Mouse (Mus musculus): ENCODE data around the gene Cfap45. TPM values are rescaled to one million over a fixed set of nuclear protein-coding genes. Genes with fewer than 3 reads are reported as not detected.

The Cfap45 gene
- polyA plus RNA-seq, 1 experiment from 2014 or later: 2.5 TPM

- H3K4me3 ChIP-seq (ENCODE audit: low read depth, low read length): no peak overlapping the region
- H3K36me3 ChIP-seq (ENCODE audit: control insufficient read depth, insufficient read depth, low read length): no peaks in the 10 kb centered on the region
- WGBS: 74% methylated on average over 6 of the region's 6 CpGs
- H3K27me3 ChIP-seq (ENCODE audit: control insufficient read depth, insufficient read depth, low read length): no peaks in the 10 kb centered on the region; the same call in 1 of the 2 replicates
- no peaks in the 10 kb centered on the region for H3K9me3 ChIP-seq (ENCODE audit: control insufficient read depth, low read length)
- no peak overlapping the region for H3K27ac ChIP-seq (ENCODE audit: low read depth, low read length)
- H3K4me2 ChIP-seq (ENCODE audit: low read depth): no peak overlapping the region
- no peak for ATAC-seq (ENCODE audit: insufficient read depth, low FRiP score, low TSS enrichment)
- no peak for DNase-seq (ENCODE audit: low spot score)
- no peaks in the 10 kb centered on the region for H3K4me1 ChIP-seq (ENCODE audit: control insufficient read depth, insufficient read depth, low read length)
- H3K9ac ChIP-seq (ENCODE audit: low read length): no peak overlapping the region
Observed at GRCm38 (mm10) chr1:172580116-172580515, 59.5 kb downstream of the Cfap45 start.

GRCm38 (mm10) chr1:172582436-172582835, 61.8 kb downstream of the Cfap45 start:
- H3K27ac ChIP-seq (ENCODE audit: low read depth, low read length): no peak overlapping the region
- H3K4me1 ChIP-seq (ENCODE audit: control insufficient read depth, insufficient read depth, low read length): peaks cover 8% of the 10 kb centered on the region
- WGBS: 86% methylated on average over 8 of the region's 8 CpGs
- H3K36me3 ChIP-seq (ENCODE audit: control insufficient read depth, insufficient read depth, low read length): no peaks in the 10 kb centered on the region
- no peak overlapping the region for H3K9ac ChIP-seq (ENCODE audit: low read length)
- DNase-seq (ENCODE audit: low spot score): no peak
- no peak overlapping the region for H3K4me2 ChIP-seq (ENCODE audit: low read depth)
- ATAC-seq (ENCODE audit: insufficient read depth, low FRiP score, low TSS enrichment): no peak
- peaks cover 5% of the 10 kb centered on the region; the same call in 1 of the 2 replicates for H3K27me3 ChIP-seq (ENCODE audit: control insufficient read depth, insufficient read depth, low read length)
- H3K9me3 ChIP-seq (ENCODE audit: control insufficient read depth, low read length): no peaks in the 10 kb centered on the region
- H3K4me3 ChIP-seq (ENCODE audit: low read depth, low read length): no peak overlapping the region

- H3K4me3 ChIP-seq (ENCODE audit: low read depth, low read length): no peak overlapping the region
- no peak overlapping the region for H3K4me2 ChIP-seq (ENCODE audit: low read depth)
- DNase-seq (ENCODE audit: low spot score): no peak
- ATAC-seq (ENCODE audit: insufficient read depth, low FRiP score, low TSS enrichment): no peak
- peaks cover 5% of the 10 kb centered on the region; the same call in 1 of the 2 replicates for H3K27me3 ChIP-seq (ENCODE audit: control insufficient read depth, insufficient read depth, low read length)
- no peak overlapping the region for H3K9ac ChIP-seq (ENCODE audit: low read length)
- H3K4me1 ChIP-seq (ENCODE audit: control insufficient read depth, insufficient read depth, low read length): peaks cover 8% of the 10 kb centered on the region
- H3K36me3 ChIP-seq (ENCODE audit: control insufficient read depth, insufficient read depth, low read length): no peaks in the 10 kb centered on the region
- no peak overlapping the region for H3K27ac ChIP-seq (ENCODE audit: low read depth, low read length)
- H3K9me3 ChIP-seq (ENCODE audit: control insufficient read depth, low read length): no peaks in the 10 kb centered on the region
- WGBS: 83% methylated on average over 6 of the region's 6 CpGs
Observed at GRCm38 (mm10) chr1:172584271-172584670, 63.7 kb downstream of the Cfap45 start.

- no peak for DNase-seq (ENCODE audit: low spot score)
- Histone ChIP-seq H3K27ac (ENCODE audit: low read depth, low read length) (no peak overlapping the region), H3K4me1 (ENCODE audit: control insufficient read depth, insufficient read depth, low read length) (peaks cover 8% of the 10 kb centered on the region), H3K9ac (ENCODE audit: low read length) (no peak overlapping the region), H3K27me3 (ENCODE audit: control insufficient read depth, insufficient read depth, low read length) (peaks cover 5% of the 10 kb centered on the region; the same call in 1 of the 2 replicates), H3K36me3 (ENCODE audit: control insufficient read depth, insufficient read depth, low read length) (no peaks in the 10 kb centered on the region), H3K4me2 (ENCODE audit: low read depth) (no peak overlapping the region), H3K9me3 (ENCODE audit: control insufficient read depth, low read length) (no peaks in the 10 kb centered on the region), H3K4me3 (ENCODE audit: low read depth, low read length) (no peak overlapping the region)
- WGBS: 57% methylated on average over 4 of the region's 4 CpGs
- no peak; the same call in 1 of the 2 replicates for ATAC-seq (ENCODE audit: insufficient read depth, low FRiP score, low TSS enrichment)
Observed at GRCm38 (mm10) chr1:172585026-172585425, 64.4 kb downstream of the Cfap45 start.

- Histone ChIP-seq H3K4me1 (ENCODE audit: control insufficient read depth, insufficient read depth, low read length) (peaks cover 8% of the 10 kb centered on the region), H3K4me3 (ENCODE audit: low read depth, low read length) (no peak overlapping the region), H3K27me3 (ENCODE audit: control insufficient read depth, insufficient read depth, low read length) (peaks cover 5% of the 10 kb centered on the region; the same call in 1 of the 2 replicates), H3K36me3 (ENCODE audit: control insufficient read depth, insufficient read depth, low read length) (no peaks in the 10 kb centered on the region), H3K9me3 (ENCODE audit: control insufficient read depth, low read length) (no peaks in the 10 kb centered on the region), H3K9ac (ENCODE audit: low read length) (peak overlapping the region; percentile 18; the same call in 1 of the 2 replicates), H3K4me2 (ENCODE audit: low read depth) (no peak overlapping the region), H3K27ac (ENCODE audit: low read depth, low read length) (no peak overlapping the region)
- WGBS: 30% methylated on average over 26 of the region's 26 CpGs
- peak; percentile 51 for DNase-seq (ENCODE audit: low spot score)
- peak; percentile 62 for ATAC-seq (ENCODE audit: insufficient read depth, low FRiP score, low TSS enrichment)
Observed at GRCm38 (mm10) chr1:172585612-172586567, 65.3 kb downstream of the Cfap45 start.

- Histone ChIP-seq H3K27me3 (ENCODE audit: control insufficient read depth, insufficient read depth, low read length) (peaks cover 4% of the 10 kb centered on the region; the same call in 1 of the 2 replicates), H3K36me3 (ENCODE audit: control insufficient read depth, insufficient read depth, low read length) (no peaks in the 10 kb centered on the region), H3K27ac (ENCODE audit: low read depth, low read length) (no peak within 1 kb of the TSS), H3K9me3 (ENCODE audit: control insufficient read depth, low read length) (no peaks in the 10 kb centered on the region), H3K4me2 (ENCODE audit: low read depth) (no peak within 1 kb of the TSS), H3K4me1 (ENCODE audit: control insufficient read depth, insufficient read depth, low read length) (peaks cover 8% of the 10 kb centered on the region), H3K4me3 (ENCODE audit: low read depth, low read length) (no peak within 1 kb of the TSS), H3K9ac (ENCODE audit: low read length) (no peak within 1 kb of the TSS)
- ATAC-seq (ENCODE audit: insufficient read depth, low FRiP score, low TSS enrichment) (no peak), DNase-seq (ENCODE audit: low spot score) (no peak)
- 84% methylated on average over 7 of the region's 7 CpGs for WGBS
Observed at GRCm38 (mm10) chr1:172590385-172590784, 69.8 kb downstream of the Cfap45 start, which contains the start of gene Slamf8. Gene Slamf8, minus strand, starts transcription at chr1:172590568.

GRCm38 (mm10) chr1:172593321-172593720, 72.7 kb downstream of the Cfap45 start:
- DNase-seq (ENCODE audit: low spot score) (no peak), ATAC-seq (ENCODE audit: insufficient read depth, low FRiP score, low TSS enrichment) (no peak)
- Histone ChIP-seq H3K27me3 (ENCODE audit: control insufficient read depth, insufficient read depth, low read length) (no peaks in the 10 kb centered on the region), H3K4me2 (ENCODE audit: low read depth) (no peak overlapping the region), H3K27ac (ENCODE audit: low read depth, low read length) (no peak overlapping the region), H3K4me1 (ENCODE audit: control insufficient read depth, insufficient read depth, low read length) (no peaks in the 10 kb centered on the region), H3K9me3 (ENCODE audit: control insufficient read depth, low read length) (no peaks in the 10 kb centered on the region), H3K36me3 (ENCODE audit: control insufficient read depth, insufficient read depth, low read length) (no peaks in the 10 kb centered on the region), H3K9ac (ENCODE audit: low read length) (no peak overlapping the region), H3K4me3 (ENCODE audit: low read depth, low read length) (no peak overlapping the region)
- 82% methylated on average over 3 of the region's 3 CpGs for WGBS

- no peaks in the 10 kb centered on the region for H3K9me3 ChIP-seq (ENCODE audit: control insufficient read depth, low read length)
- ATAC-seq (ENCODE audit: insufficient read depth, low FRiP score, low TSS enrichment): no peak
- WGBS: 91% methylated on average over 2 of the region's 2 CpGs
- no peak overlapping the region for H3K4me3 ChIP-seq (ENCODE audit: low read depth, low read length)
- H3K4me1 ChIP-seq (ENCODE audit: control insufficient read depth, insufficient read depth, low read length): no peaks in the 10 kb centered on the region
- H3K27me3 ChIP-seq (ENCODE audit: control insufficient read depth, insufficient read depth, low read length): no peaks in the 10 kb centered on the region
- H3K27ac ChIP-seq (ENCODE audit: low read depth, low read length): no peak overlapping the region
- DNase-seq (ENCODE audit: low spot score): no peak
- no peak overlapping the region for H3K9ac ChIP-seq (ENCODE audit: low read length)
- H3K4me2 ChIP-seq (ENCODE audit: low read depth): no peak overlapping the region
- H3K36me3 ChIP-seq (ENCODE audit: control insufficient read depth, insufficient read depth, low read length): no peaks in the 10 kb centered on the region
Observed at GRCm38 (mm10) chr1:172593956-172594355, 73.4 kb downstream of the Cfap45 start.

- no peak overlapping the region for H3K9ac ChIP-seq (ENCODE audit: low read length)
- no peaks in the 10 kb centered on the region for H3K36me3 ChIP-seq (ENCODE audit: control insufficient read depth, insufficient read depth, low read length)
- peak; percentile 68 for ATAC-seq (ENCODE audit: insufficient read depth, low FRiP score, low TSS enrichment)
- H3K27ac ChIP-seq (ENCODE audit: low read depth, low read length): no peak overlapping the region
- H3K4me1 ChIP-seq (ENCODE audit: control insufficient read depth, insufficient read depth, low read length): no peaks in the 10 kb centered on the region
- no peaks in the 10 kb centered on the region for H3K27me3 ChIP-seq (ENCODE audit: control insufficient read depth, insufficient read depth, low read length)
- DNase-seq (ENCODE audit: low spot score): peak; percentile 56
- no peak overlapping the region for H3K4me3 ChIP-seq (ENCODE audit: low read depth, low read length)
- H3K4me2 ChIP-seq (ENCODE audit: low read depth): no peak overlapping the region
- no peaks in the 10 kb centered on the region for H3K9me3 ChIP-seq (ENCODE audit: control insufficient read depth, low read length)
Observed at GRCm38 (mm10) chr1:172594495-172594894, 73.9 kb downstream of the Cfap45 start.

Measured in neural tube, embryonic 11.5 days (tissue).